Mouse (Mus musculus) activated CD4-positive, CD25-positive, alpha-beta regulatory T cell, adult 9 weeks (primary cell): ENCODE measurements around the gene Tmco5b. TPM values are rescaled to one million over a fixed set of nuclear protein-coding genes. Genes with fewer than 3 reads are reported as not detected.

Experiments
- polyA plus RNA-seq: library from polyadenylated mRNA; unstranded; fragments of 100-300 nt; shearing (Covaris generic); gene quantifications from one replicate; pipeline ENCODE4 v1.2.1, GENCODE M21; 2017

The Tmco5b gene
- not detected for polyA plus RNA-seq

DNA sequence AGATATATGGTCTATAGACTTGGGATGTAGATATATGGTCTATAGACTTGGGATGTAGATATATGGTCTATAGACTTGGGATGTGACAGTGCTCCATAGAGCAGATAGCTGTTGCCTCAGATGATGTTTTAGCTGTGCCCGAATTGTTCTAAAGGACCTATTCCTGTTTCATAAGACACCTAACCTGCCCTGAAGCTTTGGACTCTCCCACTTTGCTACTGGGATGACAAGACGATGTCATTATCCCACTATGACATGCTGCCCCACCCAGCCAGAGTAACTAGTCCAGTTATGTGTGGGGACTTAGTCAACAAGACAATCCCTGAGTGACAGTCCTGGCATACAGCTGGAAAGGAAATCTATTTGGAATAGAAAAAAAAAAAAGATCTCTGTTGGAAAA is at the start of gene Tmco5b:
Tmco5b (plus strand) TSS at position 301 of the 400 bp plus-strand sequence.

Other genes starting within 250 kb of the Tmco5b start
- gene Ryr3, start 68.6 kb upstream of the Tmco5b start, polyA plus RNA-seq, result 1.4 TPM
- gene Fmn1, start 42.0 kb downstream of the Tmco5b start, polyA plus RNA-seq, result 0.44 TPM